Mouse (Mus musculus): Measurements from ENCODE around the gene Ckm. TPM values are rescaled to one million over a fixed set of nuclear protein-coding genes. Genes with fewer than 3 reads are reported as not detected.

The Ckm gene
- total RNA-seq, 2 experiments from 2014 or later: 41,999 to 48,159 TPM

- intact Hi-C loops (cut with DNase I): no loop called here
- peak; percentile 97 to 100 for DNase-seq
Observed at GRCm38 (mm10) chr7:19381377-19382165, 23.0 kb upstream of the Ckm start, which contains the start of gene Ercc2. Ercc2 (plus strand) TSS chr7:19382010.

DNA sequence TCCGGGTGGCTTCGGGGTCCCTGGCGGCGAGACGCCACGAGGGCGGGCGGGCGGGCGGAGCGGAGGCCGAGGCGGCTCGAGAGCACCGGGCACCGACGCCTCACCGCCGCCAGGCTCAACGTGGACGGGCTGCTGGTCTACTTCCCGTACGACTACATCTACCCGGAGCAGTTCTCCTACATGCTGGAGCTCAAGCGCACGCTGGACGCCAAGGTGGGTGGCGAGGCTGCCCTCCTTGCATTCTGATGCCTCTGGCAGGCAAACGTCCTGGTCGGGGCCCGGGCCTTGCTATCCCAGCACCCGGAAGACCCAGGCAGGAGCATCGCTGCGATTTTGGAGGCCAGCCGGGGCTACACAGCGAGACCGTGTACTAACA, 22.4 kb upstream of the Ckm start:
- intact Hi-C loops (cut with DNase I): no loop called here
- DNase-seq: no peak

- intact Hi-C loops (cut with DNase I): no loop called here
- DNase-seq: no peak
Observed at GRCm38 (mm10) chr7:19383708-19384107, 20.9 kb upstream of the Ckm start.

DNA sequence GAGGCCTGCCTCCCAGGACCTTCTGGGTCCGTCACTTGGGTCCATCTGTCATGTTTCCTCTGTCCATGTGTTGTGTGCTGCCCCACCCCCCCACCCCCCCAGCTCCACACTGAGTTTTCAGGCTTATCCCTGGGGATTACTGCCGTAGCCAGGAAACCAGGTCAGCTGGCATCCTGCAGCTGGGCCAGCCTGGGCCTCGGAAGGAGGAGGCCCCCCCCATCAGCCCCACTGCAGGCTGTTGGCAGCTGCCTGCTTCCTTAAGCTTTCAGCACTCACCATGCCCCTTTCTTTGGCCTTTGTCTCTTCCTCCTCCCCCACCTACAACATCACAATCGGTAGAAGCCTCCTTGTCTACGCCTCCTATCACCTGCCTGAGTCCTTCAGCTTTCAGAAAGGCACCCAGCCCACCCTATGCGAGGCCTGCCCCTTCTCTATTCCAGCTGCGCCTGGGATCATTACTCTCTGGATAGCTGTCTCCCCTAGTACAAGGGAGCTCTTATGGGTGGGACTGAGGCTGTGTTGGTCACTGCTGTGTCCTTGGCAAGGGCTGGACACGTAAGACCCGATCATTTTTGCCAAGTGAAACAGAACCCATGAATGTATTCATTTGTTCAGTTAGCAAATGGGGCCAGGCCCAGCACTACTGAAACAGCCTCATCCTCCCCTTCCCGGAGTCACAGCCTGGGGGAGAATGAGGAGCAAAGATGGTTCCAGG, 15.7 kb upstream of the Ckm start:
- no peak for DNase-seq
- intact Hi-C loops (cut with DNase I): no loop called here

DNA sequence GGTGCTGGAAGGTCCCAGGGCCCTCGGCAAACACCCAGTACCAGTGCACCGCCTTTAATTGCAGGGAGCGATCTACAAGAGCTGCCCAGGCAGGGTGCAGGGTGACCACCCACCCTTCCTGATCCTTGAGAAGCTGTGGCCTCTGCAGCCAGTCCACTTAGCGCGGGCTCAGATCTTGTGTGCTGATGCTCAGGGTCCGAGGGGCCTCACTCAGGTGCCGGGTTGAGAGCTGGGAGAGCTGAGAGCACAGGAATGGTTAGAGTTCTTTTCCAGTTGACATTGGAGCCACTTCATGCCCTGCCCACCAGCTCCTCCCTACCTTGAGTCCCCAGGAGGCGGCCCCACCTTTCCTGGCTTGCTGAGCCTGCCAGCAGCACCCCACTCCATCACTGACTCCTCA, 10.1 kb upstream of the Ckm start:
- intact Hi-C loops (cut with DNase I): no loop called here
- no peak for DNase-seq

- intact Hi-C loops (cut with DNase I): loop anchor here (5.0 kb wide), 1 partner anchor 103 kb away; no protein-coding TSS in a partner anchor
Observed at GRCm38 (mm10) chr7:19399496-19400280, 4.9 kb upstream of the Ckm start.

DNA sequence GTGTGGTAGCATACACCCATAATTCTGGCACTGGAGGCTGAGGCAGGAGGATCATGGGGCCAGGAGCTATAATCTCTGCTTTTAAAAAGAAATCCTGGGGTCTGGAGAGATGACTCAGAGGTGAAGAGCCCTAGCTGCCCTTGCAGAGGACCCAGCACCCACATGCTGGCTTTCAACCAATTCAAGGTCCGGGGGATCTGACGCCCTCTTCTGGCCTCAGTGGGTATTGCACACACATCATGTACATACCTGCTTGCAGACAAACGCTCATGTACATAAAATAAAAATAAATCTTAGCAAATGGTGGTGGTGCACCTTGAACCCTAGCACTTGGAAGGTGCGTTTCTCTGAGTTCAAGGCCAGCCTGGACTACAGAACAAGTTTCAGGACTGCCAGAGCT, 3.6 kb upstream of the Ckm start:
- DNase-seq: no peak
- intact Hi-C loops (cut with DNase I): loop anchor here (5.0 kb wide), 1 partner anchor 101 kb away; no protein-coding TSS in a partner anchor

More at GRCm38 (mm10) chr7:19399496-19400280, 4.9 kb upstream of the Ckm start:
- DNase-seq: no peak

GRCm38 (mm10) chr7:19402535-19403112, 2.0 kb upstream of the Ckm start:
- DNase-seq: no peak
- intact Hi-C loops (cut with DNase I): loop anchor here (5.0 kb wide), 1 partner anchor 100 kb away; no protein-coding TSS in a partner anchor

DNA sequence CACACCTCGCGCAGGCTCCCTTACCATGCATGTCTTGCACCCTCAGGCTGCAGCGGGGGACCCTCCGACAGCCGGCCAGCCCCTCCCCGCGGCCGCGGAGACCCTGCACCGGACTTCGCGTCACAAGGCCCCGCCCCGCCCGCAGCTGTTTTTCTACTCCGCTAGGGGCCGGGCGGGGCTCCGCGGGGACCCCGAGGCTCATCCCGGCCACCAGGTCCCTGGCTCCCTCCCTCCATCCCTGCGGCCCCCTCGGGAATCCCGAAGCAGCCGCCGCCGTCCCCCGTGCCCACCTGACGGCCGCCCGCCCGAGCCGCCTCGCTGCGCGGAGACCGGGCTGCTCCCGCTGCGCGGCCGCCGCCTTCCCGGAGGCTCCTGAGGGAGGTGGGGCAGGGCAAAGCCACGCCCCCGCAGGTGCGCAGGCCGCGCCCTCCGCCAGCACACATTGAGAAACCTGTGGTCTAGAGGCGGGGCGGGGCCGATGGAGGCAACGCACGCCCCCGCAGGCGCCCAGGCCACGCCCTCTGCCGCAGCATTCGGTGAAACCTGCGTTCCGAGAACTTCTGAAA, 762 bp upstream of the Ckm start, which contains the start of gene Klc3:
Gene Klc3 (minus strand): TSS at position 374 of the 566 bp plus-strand sequence.
- intact Hi-C loops (cut with DNase I): loop anchor here (5.0 kb wide), 1 partner anchor 98 kb away; no protein-coding TSS in a partner anchor
- no peak for DNase-seq

DNA sequence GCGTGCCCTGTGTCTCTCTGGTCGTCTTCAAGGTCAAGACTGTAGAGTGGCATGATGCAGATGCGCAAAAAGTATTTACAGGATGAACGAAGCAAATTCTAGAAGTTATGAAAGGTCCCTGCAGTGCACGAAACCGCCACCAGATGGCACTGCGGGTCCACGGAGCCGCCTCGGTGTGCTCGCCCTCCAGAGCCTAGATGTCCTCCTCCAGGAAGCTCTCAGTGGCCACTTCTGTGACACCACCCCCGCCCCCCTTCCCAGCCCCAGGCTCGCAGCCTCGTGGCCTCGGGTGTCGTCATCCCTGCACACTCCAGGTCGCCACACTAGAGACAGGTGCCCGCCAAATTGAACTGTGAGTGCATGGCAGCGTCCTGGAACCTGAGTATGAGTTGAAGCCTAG, 841 bp downstream of the Ckm start:
- peak; percentile 72 to 86 for DNase-seq
- intact Hi-C loops (cut with DNase I): loop anchor here (5.0 kb wide), 1 partner anchor 112 kb away; the partner anchor contains the start of gene Nkpd1

GRCm38 (mm10) chr7:19409753-19410152, 5.2 kb downstream of the Ckm start:
- intact Hi-C loops (cut with DNase I): loop anchor here (5.0 kb wide), 1 partner anchor 108 kb away; the partner anchor contains the start of gene Nkpd1
- no peak for DNase-seq

GRCm38 (mm10) chr7:19410766-19411344, 6.3 kb downstream of the Ckm start:
- intact Hi-C loops (cut with DNase I): no loop called here
- peak; percentile 82 to 89 for DNase-seq

- no peak for DNase-seq
- intact Hi-C loops (cut with DNase I): no loop called here
Observed at GRCm38 (mm10) chr7:19411783-19412182, 7.2 kb downstream of the Ckm start.

GRCm38 (mm10) chr7:19413525-19413924, 8.9 kb downstream of the Ckm start:
- no peak for DNase-seq
- intact Hi-C loops (cut with DNase I): no loop called here

DNA sequence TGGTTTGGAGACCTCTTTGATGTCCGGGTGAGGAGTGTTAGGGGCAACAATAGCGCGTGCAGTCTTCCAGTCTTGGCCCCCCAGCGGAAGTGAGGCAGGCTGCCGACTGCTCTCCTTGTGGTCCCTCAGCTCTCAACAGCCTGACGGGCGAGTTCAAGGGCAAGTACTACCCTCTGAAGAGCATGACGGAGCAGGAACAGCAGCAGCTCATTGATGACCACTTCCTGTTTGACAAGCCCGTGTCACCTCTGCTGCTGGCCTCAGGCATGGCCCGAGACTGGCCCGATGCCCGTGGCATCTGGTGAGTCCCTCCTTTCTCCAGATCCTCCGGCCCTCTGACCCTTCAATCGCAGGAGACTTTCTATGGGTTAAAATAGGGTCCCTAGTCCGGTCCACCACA, 12.0 kb downstream of the Ckm start:
- DNase-seq: no peak
- intact Hi-C loops (cut with DNase I): no loop called here

- DNase-seq: no peak
- intact Hi-C loops (cut with DNase I): no loop called here
Observed at GRCm38 (mm10) chr7:19420121-19420520, 15.5 kb downstream of the Ckm start.

DNA sequence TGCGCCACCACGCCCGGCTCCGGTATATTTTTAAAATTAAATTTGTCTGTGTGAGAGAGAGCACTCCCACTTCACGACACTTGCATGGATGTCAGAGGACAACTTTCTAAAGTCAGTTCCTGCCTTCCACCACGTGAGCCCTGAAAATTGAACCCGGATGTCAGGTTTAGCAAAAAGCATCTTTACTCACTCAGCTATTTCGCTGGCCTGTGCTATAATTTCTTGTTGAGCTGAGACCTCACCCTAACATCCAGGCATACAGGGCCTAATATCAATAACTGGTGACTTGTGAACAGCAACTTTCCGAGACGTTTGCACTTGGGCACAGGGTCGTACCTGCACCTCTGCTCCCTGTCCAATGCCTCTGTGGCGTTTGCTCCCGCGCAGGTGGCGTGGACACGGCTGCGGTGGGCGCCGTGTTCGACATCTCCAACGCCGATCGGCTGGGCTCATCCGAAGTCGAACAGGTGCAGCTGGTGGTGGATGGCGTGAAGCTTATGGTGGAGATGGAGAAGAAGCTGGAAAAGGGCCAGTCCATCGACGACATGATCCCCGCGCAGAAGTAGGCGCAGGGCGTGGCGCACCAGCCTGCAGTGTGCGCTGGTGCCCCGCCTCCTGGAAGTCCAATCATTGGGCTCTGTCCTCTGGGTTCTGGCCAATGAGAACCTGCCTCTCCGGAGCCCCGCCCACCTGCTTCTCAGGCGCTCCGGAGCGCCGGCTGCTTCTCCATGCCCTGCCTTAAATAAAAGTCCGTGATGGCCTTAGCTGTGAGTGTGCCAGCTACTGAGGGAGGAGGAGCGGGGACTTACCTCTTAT, 16.5 kb downstream of the Ckm start:
- DNase-seq: peak; percentile 64 to 75
- intact Hi-C loops (cut with DNase I): no loop called here

DNA sequence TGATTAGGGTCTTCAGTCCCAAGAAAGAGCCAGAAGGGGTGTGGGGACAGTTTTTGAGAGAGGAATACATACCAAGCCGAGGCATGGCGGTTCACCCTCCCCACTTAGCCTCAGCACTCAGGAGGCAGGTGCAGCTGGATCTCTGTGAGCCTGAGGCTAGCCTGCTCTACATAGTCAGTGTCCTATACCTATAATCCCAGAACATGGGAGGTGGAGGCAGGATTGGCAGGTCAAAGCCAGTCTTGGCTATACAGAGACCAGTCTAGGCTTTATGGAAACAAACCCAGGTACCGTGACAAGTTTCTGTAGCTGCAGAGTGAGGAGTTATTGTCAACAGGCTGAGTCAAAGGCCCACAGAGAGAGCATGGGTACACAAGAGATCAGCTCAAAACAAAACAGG, 18.5 kb downstream of the Ckm start:
- DNase-seq: peak in 1 of 2 experiments; percentile 47
- intact Hi-C loops (cut with DNase I): no loop called here

GRCm38 (mm10) chr7:19424051-19424450, 19.5 kb downstream of the Ckm start:
- peak in 1 of 2 experiments; percentile 39 for DNase-seq
- intact Hi-C loops (cut with DNase I): no loop called here

Data from gastrocnemius, postnatal 36 days (tissue).